Mouse (Mus musculus): Measurements from ENCODE around the gene Mark2.

The Mark2 gene

GRCm38 (mm10) chr19:7334049-7334448 is 7.6 kb downstream of the Mark2 start:
- DNase-seq (ENCODE audit: low spot score in 2 of 2), result no peak

GRCm38 (mm10) chr19:7321391-7321790 is 20.3 kb downstream of the Mark2 start:
- no peak for DNase-seq (ENCODE audit: low spot score in 2 of 2)

- no peak for DNase-seq (ENCODE audit: low spot score in 2 of 2)
Measured at GRCm38 (mm10) chr19:7320181-7320580, 21.5 kb downstream of the Mark2 start.

- no peak for DNase-seq (ENCODE audit: low spot score in 2 of 2)
Measured at GRCm38 (mm10) chr19:7317716-7318115, 23.9 kb downstream of the Mark2 start.

- DNase-seq (ENCODE audit: low spot score in 2 of 2), result no peak
Measured at GRCm38 (mm10) chr19:7316822-7317221, 24.8 kb downstream of the Mark2 start.

GRCm38 (mm10) chr19:7315587-7315984 is 26.1 kb downstream of the Mark2 start:
- DNase-seq (ENCODE audit: low spot score in 2 of 2), result no peak

GRCm38 (mm10) chr19:7314976-7315586 is 26.6 kb downstream of the Mark2 start:
- DNase-seq (ENCODE audit: low spot score in 2 of 2), result peak in 1 of 2 experiments; percentile 52

GRCm38 (mm10) chr19:7313660-7314059 is 28.0 kb downstream of the Mark2 start:
- DNase-seq (ENCODE audit: low spot score in 2 of 2), result no peak

GRCm38 (mm10) chr19:7311306-7311705 is 30.4 kb downstream of the Mark2 start:
- peak in 1 of 2 experiments; percentile 22 for DNase-seq (ENCODE audit: low spot score in 2 of 2)

GRCm38 (mm10) chr19:7310704-7311103 is 31.0 kb downstream of the Mark2 start:
- peak in 1 of 2 experiments; percentile 32 for DNase-seq (ENCODE audit: low spot score in 2 of 2)

GRCm38 (mm10) chr19:7309738-7310330 is 31.8 kb downstream of the Mark2 start:
- DNase-seq (ENCODE audit: low spot score in 2 of 2), result no peak

GRCm38 (mm10) chr19:7307995-7308770 is 33.5 kb downstream of the Mark2 start:
- DNase-seq (ENCODE audit: low spot score in 2 of 2), result no peak

GRCm38 (mm10) chr19:7306968-7307367 is 34.7 kb downstream of the Mark2 start:
- no peak for DNase-seq (ENCODE audit: low spot score in 2 of 2)

- DNase-seq (ENCODE audit: low spot score in 2 of 2), result no peak
Measured at GRCm38 (mm10) chr19:7305380-7306310, 36.0 kb downstream of the Mark2 start.

GRCm38 (mm10) chr19:7304801-7305200 is 36.9 kb downstream of the Mark2 start:
- DNase-seq (ENCODE audit: low spot score in 2 of 2), result no peak

GRCm38 (mm10) chr19:7303796-7304195 is 37.9 kb downstream of the Mark2 start:
- DNase-seq (ENCODE audit: low spot score in 2 of 2), result no peak

GRCm38 (mm10) chr19:7302493-7302797 is 39.2 kb downstream of the Mark2 start:
- no peak for DNase-seq (ENCODE audit: low spot score in 2 of 2)

GRCm38 (mm10) chr19:7301647-7302492 is 39.8 kb downstream of the Mark2 start:
- no peak for DNase-seq (ENCODE audit: low spot score in 2 of 2)

- no peak for DNase-seq (ENCODE audit: low spot score in 2 of 2)
Measured at GRCm38 (mm10) chr19:7300078-7300477, 41.6 kb downstream of the Mark2 start.

- DNase-seq (ENCODE audit: low spot score in 2 of 2), result no peak
Measured at GRCm38 (mm10) chr19:7299052-7299451, 42.6 kb downstream of the Mark2 start.

- no peak for DNase-seq (ENCODE audit: low spot score in 2 of 2)
Measured at GRCm38 (mm10) chr19:7295959-7296358, 45.7 kb downstream of the Mark2 start.

Data from cerebellum, postnatal 4 days (tissue).